Mouse (Mus musculus): ENCODE results near the gene Ptpn1. TPM values are rescaled to one million over a fixed set of nuclear protein-coding genes. Genes with fewer than 3 reads are reported as not detected.

Ptpn1 gene
- polyA plus RNA-seq, 1 experiment from 2014 or later, result 54.8 TPM

DNA sequence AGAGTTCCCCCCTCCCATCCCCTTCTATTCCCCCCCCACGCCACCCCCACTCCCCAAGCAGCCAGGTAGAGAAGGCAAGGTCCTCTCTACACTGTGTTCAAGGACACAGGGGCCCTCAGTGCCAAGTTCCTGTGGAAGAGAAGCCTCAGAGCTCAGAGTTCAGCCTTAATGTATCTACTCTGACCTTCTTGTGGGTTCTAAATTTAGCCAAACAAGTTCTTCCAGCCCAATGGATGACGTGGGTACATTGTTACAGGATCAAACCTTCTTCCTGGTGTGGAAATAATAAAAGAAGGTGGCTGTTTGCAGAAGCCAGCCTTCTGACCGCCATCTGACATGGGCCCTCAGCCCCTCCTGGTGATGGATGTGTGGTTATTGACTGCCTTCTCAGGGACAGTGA, 94.6 kb downstream of the Ptpn1 start:
- 45% methylated on average over 3 of the region's 3 CpGs for WGBS
- Histone ChIP-seq H3K27me3 (replicated peaks) (no peaks in the 10 kb centered on the region), H3K27ac (peak overlapping the region; percentile 91), H3K4me1 (peaks cover 16% of the 10 kb centered on the region), H3K9me3 (no peaks in the 10 kb centered on the region), H3K4me2 (no peak overlapping the region), H3K4me3 (replicated peaks) (no peak overlapping the region), H3K36me3 (no peaks in the 10 kb centered on the region), H3K9ac (no peak overlapping the region)
- ATAC-seq (ENCODE audit: insufficient read depth, low FRiP score, low read depth), result peak; percentile 50; the same call in 1 of the 2 replicates

- Histone ChIP-seq H3K4me1 (peaks cover 19% of the 10 kb centered on the region), H3K4me2 (no peak overlapping the region), H3K9me3 (no peaks in the 10 kb centered on the region), H3K9ac (no peak overlapping the region), H3K27ac (no peak overlapping the region), H3K36me3 (no peaks in the 10 kb centered on the region), H3K4me3 (replicated peaks) (no peak overlapping the region), H3K27me3 (replicated peaks) (no peaks in the 10 kb centered on the region)
- ATAC-seq (ENCODE audit: insufficient read depth, low FRiP score, low read depth), result no peak
- WGBS, result 93% methylated on average over 3 of the region's 3 CpGs
Observed at GRCm38 (mm10) chr2:168028376-168028775, 96.5 kb downstream of the Ptpn1 start.

Other genes with a start within 250 kb of the Ptpn1 start
- gene Cebpb, start 243.1 kb upstream of the Ptpn1 start, polyA plus RNA-seq (2015; fragmentation: Nextera tagmentation; extraction: Ambion mirVana), result 18.4 and 25.4 TPM in 2 replicates
- 40.8 and 43.8 TPM in 2 replicates for gene Tmem189, start 242.2 kb upstream of the Ptpn1 start, polyA plus RNA-seq (2015; fragmentation: Nextera tagmentation; extraction: Ambion mirVana)
- 3.5 and 4.5 TPM in 2 replicates for gene Ripor3, start 78.6 kb downstream of the Ptpn1 start, polyA plus RNA-seq (2015; fragmentation: Nextera tagmentation; extraction: Ambion mirVana)
- gene Pard6b, start 148.9 kb downstream of the Ptpn1 start, polyA plus RNA-seq (2015; fragmentation: Nextera tagmentation; extraction: Ambion mirVana), result 12.7 and 14.9 TPM in 2 replicates

All from stomach, embryonic 15.5 days (tissue).